Mouse (Mus musculus) heart, postnatal 4 days (tissue): Measurements from ENCODE around the gene Emc8. TPM values are rescaled to one million over a fixed set of nuclear protein-coding genes. Genes with fewer than 3 reads are reported as not detected.

Experiments
- total RNA-seq, 2 experiments: library from RNA; stranded (reverse); gene quantifications; 2 replicates each; pipeline ENCODE4 v1.2.3; 2021

Emc8 gene
- total RNA-seq, 2 experiments from 2014 or later, result 78.7 to 82.4 TPM

Other genes starting within 250 kb of the Emc8 start
- gene Gins2, start 79.3 kb downstream of the Emc8 start, total RNA-seq, result 10 to 100 TPM; 42.0 to 43.2 TPM
- 1 to 10 TPM; 7.5 to 9.3 TPM for gene 1190005I06Rik, start 20.9 kb downstream of the Emc8 start, total RNA-seq
- not detected for gene Gm27021, start 494 bp downstream of the Emc8 start, total RNA-seq
- gene Cox4i1, start 351 bp downstream of the Emc8 start, total RNA-seq, result 1,000 to 10,000 TPM; 2,981 to 3,274 TPM
- gene Irf8, start 67.8 kb upstream of the Emc8 start, total RNA-seq, result 1 to 10 TPM; 8.4 to 9.7 TPM